ENCODE assay signal across 16 mouse cellular contexts in genomic region chr1:132727548-132727947, GRCm38 (mm10). TPM values are rescaled to one million over a fixed set of nuclear protein-coding genes. Genes with fewer than 3 reads are reported as not detected.
DNase-seq lines count a peak whose midpoint lies in the region; ATAC-seq and TF ChIP-seq lines count a peak whose summit lies in the region.
"Had no signal": no experiment of that assay in that cellular context is flagged by ENCODE, and none has a peak within 500 bp of the region (broad histone marks: within the 10 kb centered on the region; RNA-seq: fewer than 3 reads in every experiment).

No protein-coding gene starts in this region.

- H3K9me3 ChIP-seq in forebrain, embryonic 15.5 days = no peaks in the 10 kb centered on the region
- H3K9me3 ChIP-seq in limb, embryonic 10.5 days (replicated peaks) = no peaks in the 10 kb centered on the region
- H3K9me3 ChIP-seq: embryonic facial prominence, embryonic 15.5 days; heart, embryonic 13.5 days; limb, embryonic 12.5 days; lung, embryonic 15.5 days; midbrain, embryonic 15.5 days had no signal

- H3K27ac ChIP-seq in cerebellum, adult 2 months (ENCODE audit: insufficient read depth, low read length) = no peak overlapping the region; the same call in 1 of the 2 replicates
- H3K27ac ChIP-seq in forebrain, embryonic 15.5 days (replicated peaks) = 0 out of 2 replicates have a peak overlapping the region, but pooled peaks have one; percentile 8
- H3K27ac ChIP-seq in limb, embryonic 10.5 days = no peak overlapping the region
- H3K27ac ChIP-seq: embryonic facial prominence, embryonic 15.5 days; gastrocnemius, adult 2 months; heart, embryonic 13.5 days; limb, embryonic 12.5 days; lung, embryonic 15.5 days; midbrain, embryonic 15.5 days had no signal

- H3K4me2 ChIP-seq in forebrain, embryonic 15.5 days (replicated peaks) = no peak overlapping the region
- H3K4me2 ChIP-seq: embryonic facial prominence, embryonic 15.5 days; heart, embryonic 13.5 days; limb, embryonic 12.5 days; lung, embryonic 15.5 days; midbrain, embryonic 15.5 days had no signal

- peaks cover 39% of the 10 kb centered on the region for H3K4me1 ChIP-seq in cerebellum, adult 2 months (ENCODE audit: control insufficient read depth, insufficient read depth, low read length)
- peaks cover 37% of the 10 kb centered on the region for H3K4me1 ChIP-seq in forebrain, embryonic 15.5 days
- H3K4me1 ChIP-seq in limb, embryonic 10.5 days = no peaks in the 10 kb centered on the region
- H3K4me1 ChIP-seq: embryonic facial prominence, embryonic 15.5 days; heart, embryonic 13.5 days; limb, embryonic 12.5 days; lung, embryonic 15.5 days had no signal

- no peaks in the 10 kb centered on the region for H3K36me3 ChIP-seq in forebrain, embryonic 15.5 days
- H3K36me3 ChIP-seq in limb, embryonic 10.5 days = no peaks in the 10 kb centered on the region
- H3K36me3 ChIP-seq: embryonic facial prominence, embryonic 15.5 days; heart, embryonic 13.5 days; limb, embryonic 12.5 days; lung, embryonic 15.5 days; midbrain, embryonic 15.5 days had no signal

- H3K9ac ChIP-seq in forebrain, embryonic 15.5 days (replicated peaks) = no peak overlapping the region
- H3K9ac ChIP-seq: embryonic facial prominence, embryonic 15.5 days; heart, embryonic 13.5 days; limb, embryonic 12.5 days; lung, embryonic 15.5 days; midbrain, embryonic 15.5 days had no signal

- H3K27me3 ChIP-seq in cerebellum, adult 2 months (ENCODE audit: control insufficient read depth, insufficient read depth, low read length) = no peaks in the 10 kb centered on the region
- H3K27me3 ChIP-seq in forebrain, embryonic 15.5 days = no peaks in the 10 kb centered on the region
- peaks cover 17% of the 10 kb centered on the region; the same call in 1 of the 2 replicates for H3K27me3 ChIP-seq in limb, embryonic 10.5 days (ENCODE audit: low read depth, poor library complexity, severe bottlenecking)
- H3K27me3 ChIP-seq: embryonic facial prominence, embryonic 15.5 days; lung, embryonic 15.5 days; midbrain, embryonic 15.5 days had no signal

- TF ChIP-seq CTCF in cerebellum, adult 2 months (IDR thresholded peaks at IDR 0.05; ENCODE audit: borderline replicate concordance, insufficient read depth, low read depth, low read length) = no peak

- TF ChIP-seq POLR2A in cerebellum, adult 2 months (IDR thresholded peaks at IDR 0.05; ENCODE audit: borderline replicate concordance, insufficient read depth, low read length) = no peak

- peak; percentile 59 to 78 for DNase-seq in layer of hippocampus, adult 18-20 months (ENCODE audit: low spot score in 2 of 2)
- no peak for DNase-seq in layer of hippocampus, adult 9-10 months (ENCODE audit: low spot score)
- DNase-seq in cerebellum, adult 2 months = peak; percentile 59 to 72
- DNase-seq in right cerebral cortex, postnatal 14 days = peak; percentile 38
- DNase-seq in B cell, adult 2 months = no peak
- DNase-seq in limb, embryonic 10.5 days (ENCODE audit: low spot score) = no peak
- DNase-seq: gastrocnemius, adult 2 months; kidney, postnatal 14 days; thymus, postnatal 14 days had no signal

- WGBS in cerebellum, adult 2 months = 20% methylated on average over 2 of the region's 2 CpGs
- 11% methylated on average over 2 of the region's 2 CpGs for WGBS in forebrain, embryonic 15.5 days
- 74% methylated on average over 2 of the region's 2 CpGs for WGBS in limb, embryonic 10.5 days

- H3K4me3 ChIP-seq in cerebellum, adult 2 months (replicated peaks; ENCODE audit: insufficient read depth, low read depth, low read length) = no peak overlapping the region
- no peak overlapping the region for H3K4me3 ChIP-seq in forebrain, embryonic 15.5 days
- no peak overlapping the region for H3K4me3 ChIP-seq in limb, embryonic 10.5 days
- H3K4me3 ChIP-seq: embryonic facial prominence, embryonic 15.5 days; gastrocnemius, adult 2 months; heart, embryonic 13.5 days; limb, embryonic 12.5 days; lung, embryonic 15.5 days; midbrain, embryonic 15.5 days had no signal

- 0 out of 2 replicates have a peak, but pooled peaks have one; percentile 26 for ATAC-seq in forebrain, embryonic 15.5 days (replicated peaks)
- ATAC-seq: hindbrain, embryonic 16.5 days; midbrain, embryonic 15.5 days had no signal

RNA-seq across cellular contexts. Expression of gene Nfasc, which starts 14.0 kb away (rescaled TPM):
- total RNA-seq in layer of hippocampus, adult 18-20 months (2021) = 100 to 1,000 TPM; 139 to 143 TPM
- polyA plus RNA-seq in cerebellum, adult 2 months (2012; rRNA removed) = 120 and 122 TPM in 2 replicates
- 51.5 and 59.0 TPM in 2 replicates for polyA plus RNA-seq in forebrain, embryonic 15.5 days (2015; fragmentation: Nextera tagmentation; extraction: Ambion mirVana)
- polyA plus RNA-seq in limb, embryonic 10.5 days (2016; fragmentation: Nextera tagmentation; extraction: Ambion mirVana) = 0.98 and 1.4 TPM in 2 replicates

Comparison
In these comparisons a context has a peak if more than half of its experiments do, and no peak if none do; other contexts are left out.
1. DNase-seq: peak in layer of hippocampus, adult 18-20 months (2 of 2), cerebellum, adult 2 months (2 of 2) and right cerebral cortex, postnatal 14 days (single experiment); none in layer of hippocampus, adult 9-10 months (single experiment), B cell, adult 2 months (0 of 2) and limb, embryonic 10.5 days (single experiment).
2. RNA of gene Nfasc, which starts 14.0 kb away (polyA plus RNA-seq): 120 to 122 TPM in cerebellum, adult 2 months and 51.5 to 59.0 TPM in forebrain, embryonic 15.5 days; 0.98 to 1.4 TPM in limb, embryonic 10.5 days; every median in the first group is over 10 times any median in the second.